Mouse (Mus musculus) embryonic fibroblast, embryonic 13.5 days (primary cell): ENCODE measurements around the gene Tns3.

Experiments
- CTCF ChIP-seq: IDR thresholded peaks from 2 replicates; pipeline ENCODE4 v1.5.1; 2011; ENCODE audit warnings: mild to moderate bottlenecking, control low read depth, low read length, moderate library complexity, borderline replicate concordance; ENCODE audit not compliant: insufficient read depth
- POLR2A ChIP-seq: IDR thresholded peaks from 2 replicates; pipeline ENCODE4 v1.6.1; 2011; ENCODE audit warnings: low read depth, mild to moderate bottlenecking, control low read depth, low read length, moderate library complexity

- TF ChIP-seq POLR2A, result no peak
- no peak for TF ChIP-seq CTCF
Measured at GRCm38 (mm10) chr11:8625451-8625850, 38.9 kb downstream of the Tns3 start.
